Mouse (Mus musculus): ENCODE data around the gene Ndst4.

Ndst4 gene

GRCm38 (mm10) chr3:125403601-125404396, at the start of gene Ndst4:
TSS of gene Ndst4 (plus strand) at chr3:125404076.
- DNase-seq (ENCODE audit: low read depth, low spot score): no peak

- no peak for DNase-seq (ENCODE audit: low read depth, low spot score)
Measured at GRCm38 (mm10) chr3:125397443-125397842, 6.4 kb upstream of the Ndst4 start.

DNA sequence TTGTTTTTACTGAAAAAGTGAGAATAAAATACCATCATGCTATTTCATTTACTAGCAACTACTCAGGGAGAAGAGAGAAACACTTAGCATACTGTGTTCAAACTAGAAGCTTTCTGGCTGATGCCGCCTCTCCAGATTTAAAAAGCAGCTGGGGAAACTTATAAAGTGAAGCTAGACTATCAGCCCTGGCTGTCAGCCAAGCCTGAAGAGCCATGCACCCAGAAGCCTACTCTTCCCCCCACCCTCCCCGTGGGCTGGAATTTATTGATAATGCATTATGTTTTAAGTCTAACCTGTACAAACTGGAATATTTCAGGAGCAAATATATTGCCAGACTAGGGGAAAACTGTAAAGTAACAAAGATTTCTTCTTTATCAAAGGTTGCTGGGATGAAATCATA, 2.6 kb downstream of the Ndst4 start:
- DNase-seq (ENCODE audit: low read depth, low spot score): no peak

DNA sequence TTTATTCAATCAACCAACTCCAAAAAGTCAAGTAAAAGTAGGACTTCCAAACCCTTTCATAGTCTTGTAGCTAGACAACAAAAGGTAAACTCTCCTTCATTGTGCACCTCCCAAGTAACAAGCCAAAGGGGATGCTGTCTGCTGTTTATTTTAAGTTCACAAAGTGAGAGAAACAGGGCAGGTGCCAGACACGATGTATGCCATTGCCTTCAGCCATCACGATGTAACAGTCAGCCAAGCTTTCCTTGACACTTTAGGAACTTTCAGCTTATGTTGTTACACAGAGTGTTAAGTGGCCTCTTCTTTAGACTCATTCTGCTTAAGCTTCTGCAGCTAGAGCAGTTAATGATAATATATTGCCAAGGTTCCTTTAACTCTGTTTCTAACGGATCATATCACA, 3.1 kb downstream of the Ndst4 start:
- DNase-seq (ENCODE audit: low read depth, low spot score): no peak

DNA sequence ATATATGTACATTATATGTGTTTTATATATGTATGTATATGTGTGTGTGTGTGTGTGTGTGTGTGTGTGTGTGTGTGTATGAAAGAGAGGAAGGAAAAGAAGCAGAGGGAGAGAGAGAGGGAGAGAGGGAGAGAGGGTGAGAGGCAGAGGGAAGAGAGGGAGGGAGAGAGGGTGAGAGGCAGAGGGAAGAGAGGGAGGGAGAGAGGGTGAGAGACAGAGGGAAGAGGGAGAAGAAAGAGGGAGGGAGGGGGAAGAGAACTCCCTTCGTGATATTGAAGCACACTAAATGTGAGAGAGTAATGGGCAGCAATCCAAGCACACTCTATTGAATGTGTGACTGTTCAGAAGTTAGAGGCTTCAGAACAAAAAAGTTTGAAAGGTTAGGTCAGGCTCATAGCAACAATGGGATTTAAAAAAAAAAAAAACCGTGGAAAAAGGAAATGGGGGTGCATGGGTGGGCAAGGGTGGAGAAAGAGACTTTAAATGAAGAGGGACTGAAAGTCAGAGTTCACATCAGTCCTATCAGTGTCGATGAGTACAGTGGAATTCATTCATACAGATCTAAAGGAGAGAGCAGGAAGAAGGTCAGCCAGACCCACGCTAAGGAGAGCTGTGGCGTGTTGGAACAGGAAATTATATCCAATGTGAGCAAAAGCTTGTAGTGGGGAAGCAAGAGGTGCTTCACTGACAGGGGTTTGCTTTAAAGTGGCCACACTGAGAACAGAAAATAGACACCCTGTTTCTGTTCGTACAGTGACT, 63.2 kb downstream of the Ndst4 start:
- DNase-seq (ENCODE audit: low read depth, low spot score): no peak

DNA sequence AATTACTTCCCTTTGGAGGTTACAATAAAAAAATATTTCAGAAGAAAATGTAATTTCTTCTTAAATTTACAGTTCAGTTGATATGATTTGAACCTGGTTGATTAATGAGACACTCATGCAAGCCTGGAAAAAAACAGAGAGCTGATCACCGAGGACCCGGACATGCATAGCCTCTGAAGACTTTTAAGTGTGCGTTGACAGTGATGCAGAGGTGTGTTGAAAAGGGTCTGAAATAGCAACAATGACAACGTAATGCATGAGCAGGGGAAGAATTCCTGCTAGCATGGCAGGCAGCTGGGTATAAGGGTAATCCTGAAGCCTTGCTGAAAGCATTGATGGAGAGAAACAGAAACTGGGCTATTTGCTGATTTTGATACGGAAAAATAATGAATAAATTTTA, 106.2 kb downstream of the Ndst4 start:
- DNase-seq (ENCODE audit: low read depth, low spot score): no peak

DNA sequence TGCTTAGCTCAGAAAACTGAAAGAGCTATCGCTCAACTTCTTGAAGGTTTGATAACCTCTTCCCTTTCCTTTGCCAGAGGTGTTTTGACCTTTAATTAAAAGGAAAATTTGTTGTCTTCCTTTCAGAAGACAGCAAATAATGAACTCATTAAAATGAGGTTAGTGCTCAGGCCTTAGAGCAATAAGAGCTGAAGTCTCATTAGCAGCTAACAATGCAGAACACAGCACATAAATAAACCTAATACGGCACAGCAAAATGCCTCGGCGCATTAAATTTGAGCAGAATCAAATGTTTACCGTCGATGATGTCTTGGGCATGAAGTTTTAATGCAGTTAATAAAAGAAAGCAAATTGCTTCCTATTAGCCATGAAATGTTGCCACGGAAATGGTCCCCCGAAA, 129.5 kb downstream of the Ndst4 start:
- DNase-seq (ENCODE audit: low read depth, low spot score): no peak

GRCm38 (mm10) chr3:125570602-125571001, 166.7 kb downstream of the Ndst4 start:
- no peak for DNase-seq (ENCODE audit: low read depth, low spot score)

- DNase-seq (ENCODE audit: low read depth, low spot score): no peak
Measured at GRCm38 (mm10) chr3:125632233-125632632, 228.4 kb downstream of the Ndst4 start.

- DNase-seq (ENCODE audit: low read depth, low spot score): no peak
Measured at GRCm38 (mm10) chr3:125655009-125655635, 251.2 kb downstream of the Ndst4 start.

DNA sequence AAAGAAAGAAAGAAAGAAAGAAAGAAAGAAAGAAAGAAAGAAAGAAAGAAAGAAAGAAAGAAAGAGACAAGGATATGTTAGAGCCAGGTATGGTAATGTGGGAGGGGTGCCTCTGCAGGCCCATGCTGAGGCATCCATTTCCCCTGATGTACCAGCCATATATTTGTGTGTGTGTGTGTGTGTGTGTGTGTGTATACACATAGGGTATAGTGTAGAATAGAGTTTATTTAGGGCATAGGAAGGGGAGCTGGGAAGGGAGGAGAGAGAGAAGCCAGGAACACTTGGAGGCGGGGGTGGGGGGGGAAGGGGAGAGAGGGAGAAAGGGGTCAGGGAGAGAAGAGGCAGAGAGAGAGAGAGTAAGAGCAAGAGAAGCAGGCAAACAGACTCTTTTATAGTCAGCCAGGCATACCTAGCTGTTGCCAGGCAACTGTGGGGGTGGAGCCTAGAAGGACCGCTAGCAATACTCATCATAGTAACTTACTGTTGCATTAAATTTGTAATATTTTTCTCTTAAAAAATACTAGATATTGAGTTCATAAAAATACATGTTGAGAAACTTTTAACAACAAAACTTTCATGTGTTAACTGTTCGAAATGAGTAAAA, 256.3 kb downstream of the Ndst4 start:
- no peak for DNase-seq (ENCODE audit: low read depth, low spot score)

- DNase-seq (ENCODE audit: low read depth, low spot score): no peak
Measured at GRCm38 (mm10) chr3:125660884-125661532, 257.1 kb downstream of the Ndst4 start.

- no peak for DNase-seq (ENCODE audit: low read depth, low spot score)
Measured at GRCm38 (mm10) chr3:125673997-125674794, 270.3 kb downstream of the Ndst4 start.

GRCm38 (mm10) chr3:125675211-125675896, 271.5 kb downstream of the Ndst4 start:
- peak; percentile 8 for DNase-seq (ENCODE audit: low read depth, low spot score)

DNA sequence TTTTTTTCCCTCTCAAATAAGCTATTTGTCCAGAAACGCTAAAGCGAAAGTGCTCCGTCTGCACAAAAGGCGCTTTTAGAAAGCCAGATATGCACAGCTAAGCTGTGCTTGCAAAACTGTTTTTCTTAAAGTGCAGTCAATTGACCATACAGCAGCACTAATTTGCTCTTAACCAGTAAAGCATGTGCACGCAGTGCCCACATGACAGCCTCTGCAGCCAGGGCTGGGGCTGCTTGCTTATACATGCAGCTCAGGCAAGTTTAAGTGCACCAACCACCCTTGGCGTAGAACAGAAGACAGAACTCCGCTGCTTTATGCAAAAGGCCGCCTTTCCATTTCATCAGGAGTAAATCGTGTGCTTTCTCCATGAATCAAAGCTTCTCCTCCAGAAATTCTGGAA, 275.0 kb downstream of the Ndst4 start:
- DNase-seq (ENCODE audit: low read depth, low spot score): no peak

- DNase-seq (ENCODE audit: low read depth, low spot score): no peak
Measured at GRCm38 (mm10) chr3:125683460-125684230, 279.8 kb downstream of the Ndst4 start.

GRCm38 (mm10) chr3:125684583-125684982, 280.7 kb downstream of the Ndst4 start:
- no peak for DNase-seq (ENCODE audit: low read depth, low spot score)

DNA sequence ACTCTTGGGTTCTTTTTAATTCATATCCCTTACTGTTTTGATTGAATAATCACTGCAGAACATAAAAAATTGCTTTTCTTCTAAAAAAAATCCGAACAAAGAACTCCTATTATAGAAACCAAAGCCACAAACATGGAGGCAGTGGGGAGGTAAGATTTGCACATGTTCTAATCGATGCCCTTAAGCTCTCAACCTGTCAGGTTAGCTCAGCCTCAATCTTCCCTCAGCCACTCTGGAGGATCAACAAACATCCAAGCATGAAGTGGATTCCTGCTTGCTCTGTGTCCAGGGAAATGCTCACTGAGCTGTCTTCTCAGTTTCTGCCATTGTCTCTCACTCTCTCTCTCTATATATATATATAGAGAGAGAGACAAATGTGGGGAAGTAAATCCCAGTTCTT, 283.7 kb downstream of the Ndst4 start:
- no peak for DNase-seq (ENCODE audit: low read depth, low spot score)

DNA sequence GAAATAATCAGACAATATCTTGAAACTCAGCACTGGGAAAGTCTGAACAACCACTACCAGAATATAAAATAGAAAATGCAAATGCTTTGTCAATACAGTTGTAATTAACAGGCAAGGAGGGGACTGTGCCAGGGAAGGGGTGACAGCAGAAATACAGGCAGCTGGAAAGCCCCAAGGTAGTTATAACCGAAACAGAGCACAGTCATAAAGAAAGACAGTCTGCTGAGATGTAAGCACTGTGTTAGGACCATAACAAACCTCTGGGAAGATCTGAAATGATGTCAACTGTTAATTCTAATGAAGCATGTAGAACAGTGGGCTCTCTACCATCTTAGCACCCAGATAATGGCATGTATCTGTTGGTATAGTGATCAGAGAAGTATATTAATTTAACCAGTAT, 287.1 kb downstream of the Ndst4 start:
- no peak for DNase-seq (ENCODE audit: low read depth, low spot score)

Measured in 3T3-L1 (cell line).